Mouse (Mus musculus): ENCODE results near the gene Angel1. TPM values are rescaled to one million over a fixed set of nuclear protein-coding genes. Genes with fewer than 3 reads are reported as not detected.
A peak's percentile ranks its signal among the peaks of the same experiment; 100 is the strongest.

Gene Angel1
- polyA plus RNA-seq, 1 experiment: 2.1 TPM

DNA sequence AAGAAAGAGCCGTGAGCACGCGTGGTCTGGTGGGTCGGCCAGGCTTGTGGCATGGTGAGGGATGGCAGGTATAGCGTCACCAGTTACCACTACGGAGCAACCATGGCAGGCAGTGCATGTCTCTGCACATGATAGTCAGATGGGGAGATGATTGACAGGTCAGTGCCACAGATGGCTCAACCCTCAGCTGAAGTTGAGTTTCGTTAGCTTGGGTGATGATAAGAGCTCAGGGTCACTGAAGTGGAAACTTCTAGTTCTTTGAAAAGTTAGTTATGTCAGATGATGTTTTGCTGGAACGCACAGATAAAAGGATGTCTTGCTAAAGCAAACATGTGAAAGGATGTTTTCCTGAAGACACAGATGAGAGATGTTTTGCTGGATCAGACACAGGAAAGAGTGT lies 40.2 kb upstream of the Angel1 start:
- TF ChIP-seq CTCF (IDR thresholded peaks at IDR 0.05; ENCODE audit: borderline replicate concordance, insufficient read depth, low read length): no peak
- no peak for TF ChIP-seq POLR2A (IDR thresholded peaks at IDR 0.05; ENCODE audit: low read depth, low read length)
- no peak overlapping the region for H3K4me3 ChIP-seq (ENCODE audit: insufficient read depth, low read length)
- H3K27ac ChIP-seq (ENCODE audit: insufficient read depth, low read length): no peak overlapping the region
- H3K4me1 ChIP-seq (ENCODE audit: control insufficient read depth, insufficient read depth, low read length): peaks cover 7% of the 10 kb centered on the region

DNA sequence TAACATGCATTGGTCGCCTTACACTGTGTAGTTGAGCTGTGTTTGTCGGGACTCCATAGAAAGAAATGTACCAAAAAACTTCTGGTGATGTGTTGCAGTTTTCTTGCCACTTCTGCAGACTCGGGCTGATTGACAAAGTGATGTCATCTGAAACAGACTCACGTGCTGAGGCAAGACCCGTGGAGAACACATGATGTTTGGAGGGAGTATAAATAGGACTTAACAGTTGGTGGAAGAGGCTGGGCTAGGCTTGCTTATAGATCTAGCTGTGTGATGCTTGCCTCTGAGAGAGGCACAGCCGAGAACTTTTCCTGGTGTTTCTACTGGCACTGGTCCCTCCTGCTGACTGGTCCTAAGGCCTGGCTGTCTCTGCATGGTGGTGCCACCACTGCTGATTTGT lies 37.8 kb upstream of the Angel1 start:
- Histone ChIP-seq H3K4me1 (ENCODE audit: control insufficient read depth, insufficient read depth, low read length) (no peaks in the 10 kb centered on the region), H3K4me3 (ENCODE audit: insufficient read depth, low read length) (no peak overlapping the region), H3K27ac (ENCODE audit: insufficient read depth, low read length) (no peak overlapping the region)
- TF ChIP-seq POLR2A (IDR thresholded peaks at IDR 0.05; ENCODE audit: low read depth, low read length) (no peak), CTCF (IDR thresholded peaks at IDR 0.05; ENCODE audit: borderline replicate concordance, insufficient read depth, low read length) (no peak)

DNA sequence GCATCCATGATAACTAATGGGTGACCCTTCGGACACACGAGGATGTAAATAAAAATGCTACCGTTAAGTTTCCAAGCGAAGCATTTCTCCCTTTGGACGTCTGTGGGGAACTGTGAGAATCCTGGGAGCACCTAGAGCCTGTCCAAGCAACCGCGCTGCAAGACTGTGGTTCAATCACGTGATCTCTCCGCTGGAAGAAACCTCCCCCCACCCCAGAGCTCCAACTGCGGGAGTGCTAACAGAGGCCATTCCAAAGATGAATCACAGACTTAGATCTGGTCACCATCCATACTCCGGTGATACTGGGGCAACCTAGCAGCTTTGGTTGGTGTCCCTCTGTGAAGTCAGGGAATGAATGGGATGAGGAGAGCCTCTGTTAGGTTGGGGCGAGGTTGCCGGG lies 34.8 kb upstream of the Angel1 start:
- Histone ChIP-seq H3K4me1 (ENCODE audit: control insufficient read depth, insufficient read depth, low read length) (no peaks in the 10 kb centered on the region), H3K4me3 (ENCODE audit: insufficient read depth, low read length) (no peak overlapping the region), H3K27ac (ENCODE audit: insufficient read depth, low read length) (no peak overlapping the region)
- TF ChIP-seq POLR2A (IDR thresholded peaks at IDR 0.05; ENCODE audit: low read depth, low read length) (no peak), CTCF (IDR thresholded peaks at IDR 0.05; ENCODE audit: borderline replicate concordance, insufficient read depth, low read length) (no peak)

DNA sequence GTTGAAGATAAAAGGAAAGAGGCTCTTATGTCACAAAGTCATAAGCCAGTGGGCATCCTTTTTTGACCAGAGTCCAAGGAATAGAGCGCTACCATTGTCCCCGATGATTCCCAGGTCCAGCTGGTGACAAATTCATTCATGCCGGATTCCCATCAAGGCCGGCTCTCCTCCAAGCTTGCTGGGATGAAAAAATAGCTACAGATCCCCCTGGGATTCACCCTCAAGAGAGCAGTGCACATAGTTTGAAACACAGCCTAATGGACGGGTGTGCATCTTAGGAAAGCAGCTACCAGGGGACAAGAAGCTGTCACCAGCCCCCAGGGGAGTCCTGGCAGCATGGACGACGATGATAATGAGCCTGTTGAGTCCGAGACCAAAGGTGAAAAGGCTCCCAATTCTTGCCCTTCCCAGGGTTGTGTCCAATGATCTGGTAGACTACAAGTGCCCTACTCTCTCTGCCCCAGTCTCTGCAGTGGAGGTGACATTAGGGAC lies 8.1 kb upstream of the Angel1 start, which contains the start of gene Lrrc74a:
Lrrc74a (plus strand) TSS at position 51 of the 492 bp plus-strand sequence.
- Histone ChIP-seq H3K4me1 (ENCODE audit: control insufficient read depth, insufficient read depth, low read length) (no peaks in the 10 kb centered on the region), H3K4me3 (ENCODE audit: insufficient read depth, low read length) (no peak within 1 kb of the TSS), H3K27ac (ENCODE audit: insufficient read depth, low read length) (no peak within 1 kb of the TSS)
- TF ChIP-seq POLR2A (IDR thresholded peaks at IDR 0.05; ENCODE audit: low read depth, low read length): no peak
- no peak for TF ChIP-seq CTCF (IDR thresholded peaks at IDR 0.05; ENCODE audit: borderline replicate concordance, insufficient read depth, low read length)

DNA sequence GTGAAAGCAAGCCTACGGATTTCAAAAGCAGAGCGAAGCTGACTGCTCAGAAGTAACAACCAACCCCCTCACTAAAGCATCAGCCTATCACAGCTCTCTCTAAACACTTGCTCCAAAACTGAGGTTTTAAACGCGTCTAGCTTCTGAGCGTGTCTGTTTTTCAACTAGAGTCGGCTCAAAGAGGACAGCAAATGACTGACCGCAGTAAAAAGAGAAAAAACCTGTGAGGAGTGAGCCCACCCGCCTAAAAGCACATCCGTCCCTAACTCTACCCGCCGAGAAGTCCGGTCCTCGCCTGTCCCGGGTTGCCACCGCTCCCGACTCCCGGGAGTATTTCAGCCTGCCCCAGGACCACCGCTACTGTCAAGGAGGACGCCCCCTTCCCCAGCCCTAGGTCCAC lies 554 bp downstream of the Angel1 start:
- TF ChIP-seq CTCF (IDR thresholded peaks at IDR 0.05; ENCODE audit: borderline replicate concordance, insufficient read depth, low read length): no peak
- no peak for TF ChIP-seq POLR2A (IDR thresholded peaks at IDR 0.05; ENCODE audit: low read depth, low read length)
- Histone ChIP-seq H3K4me1 (ENCODE audit: control insufficient read depth, insufficient read depth, low read length) (peaks cover 3% of the 10 kb centered on the region; the same call in 1 of the 2 replicates), H3K27ac (ENCODE audit: insufficient read depth, low read length) (no peak overlapping the region), H3K4me3 (ENCODE audit: insufficient read depth, low read length) (peak overlapping the region; percentile 74)

DNA sequence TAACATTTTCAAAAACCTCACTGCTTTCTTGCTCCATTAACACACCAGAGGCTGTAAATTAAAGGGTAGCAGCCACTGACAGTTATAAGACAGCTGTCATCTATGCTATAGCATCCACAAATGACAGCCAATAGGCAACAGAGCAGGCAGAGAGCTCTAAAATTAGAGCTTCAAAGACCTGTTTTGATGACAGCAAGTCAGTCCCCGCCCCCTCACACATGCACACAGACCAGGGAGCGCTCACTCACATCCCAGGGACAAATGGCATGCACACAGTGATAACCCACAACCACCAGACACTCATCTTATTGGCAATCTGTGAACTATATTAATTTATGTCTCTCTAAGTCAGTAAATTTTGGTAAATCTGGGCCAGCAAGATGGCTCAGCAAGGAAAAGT lies 2.0 kb downstream of the Angel1 start:
- Histone ChIP-seq H3K27ac (ENCODE audit: insufficient read depth, low read length) (no peak overlapping the region), H3K4me1 (ENCODE audit: control insufficient read depth, insufficient read depth, low read length) (peaks cover 3% of the 10 kb centered on the region; the same call in 1 of the 2 replicates), H3K4me3 (ENCODE audit: insufficient read depth, low read length) (no peak overlapping the region)
- TF ChIP-seq CTCF (IDR thresholded peaks at IDR 0.05; ENCODE audit: borderline replicate concordance, insufficient read depth, low read length) (no peak), POLR2A (IDR thresholded peaks at IDR 0.05; ENCODE audit: low read depth, low read length) (no peak)

DNA sequence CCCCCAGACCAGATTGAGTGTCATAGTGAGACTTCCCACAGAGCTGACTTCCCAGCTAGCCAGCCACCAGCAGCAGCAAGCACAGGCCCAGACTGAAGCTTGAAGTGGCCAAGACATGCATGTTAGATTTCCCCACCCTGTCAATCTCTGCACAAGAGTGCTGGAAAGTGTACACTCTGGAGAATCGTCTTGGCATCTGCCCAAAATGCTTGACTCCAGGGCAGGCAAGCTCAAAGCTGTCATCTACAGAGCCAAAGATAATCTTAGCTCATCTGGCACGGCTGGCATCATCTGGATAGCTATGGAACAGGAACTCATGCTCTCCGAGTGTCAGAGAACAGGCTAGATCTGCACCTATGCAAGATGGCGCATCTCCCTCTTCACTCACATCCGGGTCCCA lies 4.8 kb downstream of the Angel1 start:
- Histone ChIP-seq H3K4me1 (ENCODE audit: control insufficient read depth, insufficient read depth, low read length) (peaks cover 3% of the 10 kb centered on the region; the same call in 1 of the 2 replicates), H3K4me3 (ENCODE audit: insufficient read depth, low read length) (no peak overlapping the region), H3K27ac (ENCODE audit: insufficient read depth, low read length) (no peak overlapping the region)
- no peak for TF ChIP-seq CTCF (IDR thresholded peaks at IDR 0.05; ENCODE audit: borderline replicate concordance, insufficient read depth, low read length)
- no peak for TF ChIP-seq POLR2A (IDR thresholded peaks at IDR 0.05; ENCODE audit: low read depth, low read length)

DNA sequence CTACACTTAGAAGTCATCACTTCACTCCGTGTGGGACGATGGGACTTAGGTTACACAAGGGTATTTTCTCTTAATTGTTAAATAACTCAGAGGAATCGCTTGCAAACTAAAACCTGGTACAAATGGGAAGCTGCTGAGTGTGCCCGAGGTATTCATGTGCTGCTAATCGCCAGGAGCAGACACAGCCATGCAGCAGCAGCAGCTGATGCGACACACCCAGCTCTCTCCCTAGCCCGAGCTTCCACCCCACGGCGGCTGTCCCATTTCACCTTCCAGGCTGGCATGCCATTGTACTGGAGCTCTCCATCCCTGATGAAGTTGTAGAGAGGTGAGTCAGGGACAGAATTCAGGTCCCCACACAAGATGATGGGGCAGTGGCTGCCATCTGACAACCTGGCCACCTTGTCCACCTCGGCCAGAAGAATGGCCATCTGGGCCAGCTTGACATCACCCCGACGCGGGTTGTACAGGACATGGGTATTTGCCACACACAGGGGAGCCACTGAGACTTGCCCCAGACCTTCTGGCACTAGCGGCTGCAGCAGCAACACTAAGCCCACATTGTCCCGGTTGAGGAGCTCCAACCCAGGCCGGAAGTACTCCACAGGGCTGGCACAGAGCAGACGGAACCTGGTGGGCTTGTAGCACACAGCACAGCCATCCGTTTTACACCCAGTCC lies 6.2 kb downstream of the Angel1 start:
- H3K4me1 ChIP-seq (ENCODE audit: control insufficient read depth, insufficient read depth, low read length): 0 out of 2 replicates have a peak, but pooled peaks cover under 1% of the 10 kb centered on the region
- no peak overlapping the region for H3K27ac ChIP-seq (ENCODE audit: insufficient read depth, low read length)
- TF ChIP-seq POLR2A (IDR thresholded peaks at IDR 0.05; ENCODE audit: low read depth, low read length) (no peak), CTCF (IDR thresholded peaks at IDR 0.05; ENCODE audit: borderline replicate concordance, insufficient read depth, low read length) (no peak)
- H3K4me3 ChIP-seq (ENCODE audit: insufficient read depth, low read length): no peak overlapping the region

DNA sequence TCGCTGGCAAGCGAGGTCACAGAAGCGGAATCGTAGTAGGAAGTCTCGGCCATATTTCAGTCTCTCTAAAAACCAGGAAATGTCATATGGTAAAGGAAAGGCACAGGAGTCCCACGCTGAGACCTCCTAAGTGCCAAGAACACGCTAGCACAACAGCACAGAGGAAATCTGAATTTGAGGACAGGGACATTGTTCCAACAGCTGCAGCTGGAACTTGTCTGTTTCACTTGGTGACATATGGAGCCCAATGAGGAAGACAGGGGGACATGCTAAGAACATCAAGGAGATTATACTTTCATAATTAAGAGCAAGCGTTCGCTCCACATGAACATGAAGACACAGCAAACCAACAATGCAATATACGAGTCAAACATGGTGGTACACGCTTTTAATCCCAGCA lies 9.3 kb downstream of the Angel1 start:
- H3K4me3 ChIP-seq (ENCODE audit: insufficient read depth, low read length): no peak overlapping the region
- TF ChIP-seq POLR2A (IDR thresholded peaks at IDR 0.05; ENCODE audit: low read depth, low read length): no peak
- TF ChIP-seq CTCF (IDR thresholded peaks at IDR 0.05; ENCODE audit: borderline replicate concordance, insufficient read depth, low read length): no peak
- H3K4me1 ChIP-seq (ENCODE audit: control insufficient read depth, insufficient read depth, low read length): no peaks in the 10 kb centered on the region
- H3K27ac ChIP-seq (ENCODE audit: insufficient read depth, low read length): no peak overlapping the region

DNA sequence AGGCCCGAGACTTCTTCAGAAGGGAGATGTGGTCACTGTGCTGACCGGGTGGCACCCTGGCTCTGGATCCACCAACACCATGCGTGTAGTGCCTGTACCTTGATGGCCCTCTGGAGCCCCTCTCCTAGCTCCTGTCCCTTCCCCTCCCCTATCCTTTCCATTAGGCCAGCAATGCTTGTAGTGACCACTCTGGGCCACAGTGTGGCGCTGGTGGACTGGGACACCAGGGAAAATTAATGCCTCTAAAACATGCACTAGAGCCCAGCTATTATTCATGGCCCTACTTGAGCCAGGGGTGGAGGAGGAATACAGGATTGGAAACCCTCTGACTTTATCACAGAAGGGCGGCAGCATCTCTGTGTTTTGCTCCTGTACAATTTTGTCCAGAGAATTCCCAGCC lies 10.9 kb downstream of the Angel1 start:
- Histone ChIP-seq H3K4me1 (ENCODE audit: control insufficient read depth, insufficient read depth, low read length) (no peaks in the 10 kb centered on the region), H3K27ac (ENCODE audit: insufficient read depth, low read length) (no peak overlapping the region), H3K4me3 (ENCODE audit: insufficient read depth, low read length) (no peak overlapping the region)
- TF ChIP-seq CTCF (IDR thresholded peaks at IDR 0.05; ENCODE audit: borderline replicate concordance, insufficient read depth, low read length) (peak; percentile 51; the same call in 1 of the 2 replicates), POLR2A (IDR thresholded peaks at IDR 0.05; ENCODE audit: low read depth, low read length) (no peak)

Measured in embryonic fibroblast, embryonic 13.5 days (primary cell).